Comparison of ENCODE assay signal across 10 mouse cellular contexts in genomic region chr17:74870177-74871160, GRCm38 (mm10).
DNase-seq lines count a peak whose midpoint lies in the region; ATAC-seq and TF ChIP-seq lines count a peak whose summit lies in the region.
"Had no signal": no experiment of that assay in that cellular context is flagged by ENCODE, and none has a peak within 500 bp of the region (broad histone marks: within the 10 kb centered on the region; RNA-seq: fewer than 3 reads in every experiment).

No protein-coding gene starts in this region.

- no peak overlapping the region for H3K4me2 ChIP-seq in heart, embryonic 16.5 days (ENCODE audit: low read depth, low read length)
- no peak overlapping the region; the same call in 1 of the 2 replicates for H3K4me2 ChIP-seq in embryonic facial prominence, embryonic 14.5 days (ENCODE audit: low read depth, low read length)
- no peak overlapping the region for H3K4me2 ChIP-seq in stomach, postnatal 0 days (replicated peaks; ENCODE audit: low read depth)

- peak; percentile 14 for ATAC-seq in heart, embryonic 16.5 days (replicated peaks; ENCODE audit: extremely low read depth, insufficient read depth, low FRiP score)
- ATAC-seq in embryonic facial prominence, embryonic 14.5 days (ENCODE audit: low read depth), result no peak
- ATAC-seq in stomach, postnatal 0 days (ENCODE audit: low FRiP score, low TSS enrichment), result no peak
- ATAC-seq in megakaryocyte-erythroid progenitor cell, adult 5-6 weeks (replicated peaks; ENCODE audit: low FRiP score, low TSS enrichment, poor library complexity, severe bottlenecking), result no peak

- H3K27ac ChIP-seq in heart, embryonic 16.5 days (ENCODE audit: low read length), result peak overlapping the region; percentile 27
- peak overlapping the region; percentile 55 for H3K27ac ChIP-seq in embryonic facial prominence, embryonic 14.5 days (replicated peaks; ENCODE audit: low read depth, low read length)
- H3K27ac ChIP-seq in stomach, postnatal 0 days (replicated peaks), result peak overlapping the region; percentile 49
- H3K27ac ChIP-seq: midbrain, embryonic 10.5 days had no signal

- no peak overlapping the region for H3K4me3 ChIP-seq in heart, embryonic 16.5 days (ENCODE audit: low read length)
- H3K4me3 ChIP-seq in embryonic facial prominence, embryonic 14.5 days (ENCODE audit: low read depth, low read length), result no peak overlapping the region
- no peak overlapping the region for H3K4me3 ChIP-seq in stomach, postnatal 0 days (ENCODE audit: low read depth, low read length)
- H3K4me3 ChIP-seq: midbrain, embryonic 10.5 days had no signal

- H3K9me3 ChIP-seq in heart, embryonic 16.5 days (replicated peaks; ENCODE audit: control insufficient read depth, low read length), result no peaks in the 10 kb centered on the region
- H3K9me3 ChIP-seq in embryonic facial prominence, embryonic 14.5 days (ENCODE audit: control insufficient read depth, low read length), result no peaks in the 10 kb centered on the region
- no peaks in the 10 kb centered on the region for H3K9me3 ChIP-seq in stomach, postnatal 0 days (ENCODE audit: control insufficient read depth, low read length)
- H3K9me3 ChIP-seq: midbrain, embryonic 10.5 days had no signal

- DNase-seq in heart, adult 8-10 months (ENCODE audit: low spot score), result no peak
- peak; percentile 65 for DNase-seq in ovary, adult 18-20 months (ENCODE audit: low spot score)
- no peak for DNase-seq in ovary, postnatal 14 days (ENCODE audit: low spot score)
- peak; percentile 68 for DNase-seq in embryonic facial prominence, embryonic 14.5 days (ENCODE audit: low spot score)
- no peak for DNase-seq in stomach, postnatal 0 days (ENCODE audit: low spot score)
- DNase-seq in gastrocnemius, adult 8-10 months (ENCODE audit: low spot score in 2 of 2), result no peak
- DNase-seq: kidney, adult 18-20 months had no signal

- H3K36me3 ChIP-seq in heart, embryonic 16.5 days (ENCODE audit: control insufficient read depth, insufficient read depth), result no peaks in the 10 kb centered on the region
- no peaks in the 10 kb centered on the region for H3K36me3 ChIP-seq in embryonic facial prominence, embryonic 14.5 days (ENCODE audit: control insufficient read depth, insufficient read depth, low read length)
- no peaks in the 10 kb centered on the region for H3K36me3 ChIP-seq in stomach, postnatal 0 days (ENCODE audit: control insufficient read depth, insufficient read depth, low read length)
- H3K36me3 ChIP-seq: midbrain, embryonic 10.5 days had no signal

- no peaks in the 10 kb centered on the region for H3K27me3 ChIP-seq in heart, embryonic 16.5 days (ENCODE audit: control insufficient read depth, insufficient read depth, low read length)
- H3K27me3 ChIP-seq in embryonic facial prominence, embryonic 14.5 days (replicated peaks; ENCODE audit: control insufficient read depth, insufficient read depth, low read length), result no peaks in the 10 kb centered on the region
- no peaks in the 10 kb centered on the region for H3K27me3 ChIP-seq in stomach, postnatal 0 days (ENCODE audit: control insufficient read depth, insufficient read depth, low read length)

- TF ChIP-seq EP300 in stomach, postnatal 0 days (optimal IDR thresholded peaks at IDR 0.05), result no peak

- WGBS in heart, embryonic 16.5 days, result 16% methylated on average over 14 of the region's 14 CpGs
- 27% methylated on average over 14 of the region's 14 CpGs for WGBS in embryonic facial prominence, embryonic 14.5 days
- WGBS in stomach, postnatal 0 days, result 47% methylated on average over 14 of the region's 14 CpGs

- no peak for TF ChIP-seq CTCF in stomach, postnatal 0 days (IDR thresholded peaks at IDR 0.05; ENCODE audit: low read depth)

- peaks cover 56% of the 10 kb centered on the region for H3K4me1 ChIP-seq in heart, embryonic 16.5 days (ENCODE audit: control insufficient read depth, insufficient read depth, low read length)
- peaks cover 60% of the 10 kb centered on the region for H3K4me1 ChIP-seq in embryonic facial prominence, embryonic 14.5 days (ENCODE audit: control insufficient read depth, insufficient read depth, low read length)
- H3K4me1 ChIP-seq in stomach, postnatal 0 days (replicated peaks; ENCODE audit: control insufficient read depth, insufficient read depth), result 0 out of 2 replicates have a peak, but pooled peaks cover 2% of the 10 kb centered on the region

- H3K9ac ChIP-seq in heart, embryonic 16.5 days (ENCODE audit: low read length), result no peak overlapping the region
- 0 out of 2 replicates have a peak overlapping the region, but pooled peaks have one; percentile 37 for H3K9ac ChIP-seq in embryonic facial prominence, embryonic 14.5 days (ENCODE audit: low read depth, low read length)
- no peak overlapping the region for H3K9ac ChIP-seq in stomach, postnatal 0 days (ENCODE audit: low read length)

Comparison
In these comparisons a context has a peak if more than half of its experiments do, and no peak if none do; other contexts are left out.
1. DNase-seq: peak in ovary, adult 18-20 months (single experiment) and embryonic facial prominence, embryonic 14.5 days (single experiment); none in heart, adult 8-10 months (single experiment), ovary, postnatal 14 days (single experiment), stomach, postnatal 0 days (single experiment) and gastrocnemius, adult 8-10 months (0 of 2).
2. Peak in every context shown above with its lines, with median percentiles within 50 percentile points of each other: H3K27ac ChIP-seq.